Mouse (Mus musculus): ENCODE measurements around the gene 6030408B16Rik.

DNA sequence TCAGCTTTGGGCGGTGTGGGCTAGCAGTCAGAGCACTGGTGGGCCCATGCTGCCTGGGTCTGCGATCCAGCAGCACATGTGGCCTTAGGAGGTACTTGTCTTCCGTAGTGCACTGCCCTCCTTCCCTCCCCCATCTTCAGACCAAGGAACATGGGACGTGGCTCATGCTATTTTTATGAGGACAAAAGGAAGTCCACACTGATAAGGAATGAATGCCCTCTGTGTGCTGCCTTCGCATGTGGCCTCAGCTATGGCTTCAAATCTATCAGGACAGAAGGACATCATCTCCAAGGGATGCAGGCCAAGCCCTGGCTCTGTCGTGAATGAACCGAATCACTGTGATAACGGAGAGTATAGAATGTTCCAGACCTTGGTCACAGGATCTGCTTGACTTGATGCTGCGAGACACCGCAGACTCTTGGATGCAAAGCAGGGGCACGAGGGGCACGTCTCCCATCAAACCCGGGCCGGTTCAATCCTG, 6.5 kb downstream of the 6030408B16Rik start:
- TF ChIP-seq CTCF (IDR thresholded peaks at IDR 0.05; ENCODE audit: low read depth, low read length) = no peak
- TF ChIP-seq POLR2A (IDR thresholded peaks at IDR 0.05; ENCODE audit: insufficient read depth, low read length) = no peak
